Mouse (Mus musculus): Measurements from ENCODE around the gene Hipk1. TPM values are rescaled to one million over a fixed set of nuclear protein-coding genes. Genes with fewer than 3 reads are reported as not detected.
A peak's percentile ranks its signal among the peaks of the same experiment; 100 is the strongest.

The Hipk1 gene
- polyA plus RNA-seq, 1 experiment from 2014 or later = 9.8 TPM

GRCm38 (mm10) chr3:103779183-103779582, 12.2 kb downstream of the Hipk1 start:
- ATAC-seq (replicated peaks; ENCODE audit: low FRiP score, low read depth) (no peak), DNase-seq (ENCODE audit: low spot score) (no peak)
- Histone ChIP-seq H3K36me3 (ENCODE audit: insufficient read depth, low read length) (peaks cover 13% of the 10 kb centered on the region), H3K9ac (ENCODE audit: low read depth, low read length) (no peak overlapping the region), H3K4me2 (ENCODE audit: low read length) (no peak overlapping the region), H3K4me3 (replicated peaks; ENCODE audit: low read depth, low read length) (no peak overlapping the region), H3K27ac (no peak overlapping the region), H3K27me3 (ENCODE audit: insufficient read depth, low read length) (no peaks in the 10 kb centered on the region), H3K4me1 (replicated peaks; ENCODE audit: insufficient read depth, low read length) (no peaks in the 10 kb centered on the region), H3K9me3 (replicated peaks; ENCODE audit: low read length) (no peaks in the 10 kb centered on the region)
- 88% methylated on average over 7 of the region's 7 CpGs for WGBS
- no peak for TF ChIP-seq CTCF (IDR thresholded peaks at IDR 0.05; ENCODE audit: low read depth)

DNA sequence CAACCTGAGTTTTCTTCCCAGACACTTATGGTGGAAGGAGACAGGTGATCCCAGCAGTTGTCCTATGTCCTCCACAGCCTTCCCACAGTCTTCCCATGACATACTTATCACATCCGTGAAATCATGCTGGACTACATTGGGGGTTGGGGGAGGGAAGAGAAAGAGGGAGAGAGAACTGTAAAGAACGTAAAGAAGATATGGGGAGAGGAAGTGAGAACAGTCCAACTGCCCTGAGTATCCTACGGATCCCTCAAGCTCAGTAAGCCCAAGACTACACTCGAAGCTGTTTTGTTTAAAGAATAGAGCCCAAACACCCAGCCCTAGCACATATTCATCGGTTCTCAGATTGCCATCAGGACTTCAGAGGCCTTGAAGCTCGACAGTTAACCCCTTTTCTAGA, 12.7 kb downstream of the Hipk1 start:
- 84% methylated on average over 6 of the region's 6 CpGs for WGBS

GRCm38 (mm10) chr3:103777940-103778339, 13.4 kb downstream of the Hipk1 start:
- Histone ChIP-seq H3K36me3 (ENCODE audit: insufficient read depth, low read length) (peaks cover 13% of the 10 kb centered on the region), H3K9me3 (replicated peaks; ENCODE audit: low read length) (no peaks in the 10 kb centered on the region), H3K4me1 (replicated peaks; ENCODE audit: insufficient read depth, low read length) (peaks cover 6% of the 10 kb centered on the region; the same call in 1 of the 2 replicates), H3K4me2 (ENCODE audit: low read length) (no peak overlapping the region), H3K27ac (no peak overlapping the region), H3K9ac (ENCODE audit: low read depth, low read length) (no peak overlapping the region), H3K4me3 (replicated peaks; ENCODE audit: low read depth, low read length) (no peak overlapping the region), H3K27me3 (ENCODE audit: insufficient read depth, low read length) (no peaks in the 10 kb centered on the region)
- 87% methylated on average over 11 of the region's 11 CpGs for WGBS
- ATAC-seq (replicated peaks; ENCODE audit: low FRiP score, low read depth) = no peak
- no peak for TF ChIP-seq CTCF (IDR thresholded peaks at IDR 0.05; ENCODE audit: low read depth)
- no peak for DNase-seq (ENCODE audit: low spot score)

More for the DNA sequence above, 12.7 kb downstream of the Hipk1 start:
- Histone ChIP-seq H3K4me3 (replicated peaks; ENCODE audit: low read depth, low read length) (no peak overlapping the region), H3K9ac (ENCODE audit: low read depth, low read length) (no peak overlapping the region), H3K4me1 (replicated peaks; ENCODE audit: insufficient read depth, low read length) (0 out of 2 replicates have a peak, but pooled peaks cover under 1% of the 10 kb centered on the region), H3K36me3 (ENCODE audit: insufficient read depth, low read length) (peaks cover 13% of the 10 kb centered on the region), H3K4me2 (ENCODE audit: low read length) (no peak overlapping the region), H3K27ac (no peak overlapping the region), H3K27me3 (ENCODE audit: insufficient read depth, low read length) (no peaks in the 10 kb centered on the region), H3K9me3 (replicated peaks; ENCODE audit: low read length) (no peaks in the 10 kb centered on the region)
- TF ChIP-seq CTCF (IDR thresholded peaks at IDR 0.05; ENCODE audit: low read depth) = no peak
- DNase-seq (ENCODE audit: low spot score) (no peak), ATAC-seq (replicated peaks; ENCODE audit: low FRiP score, low read depth) (no peak)

GRCm38 (mm10) chr3:103774009-103774408, 17.4 kb downstream of the Hipk1 start:
- H3K27me3 ChIP-seq (ENCODE audit: insufficient read depth, low read length) = no peaks in the 10 kb centered on the region
- no peak overlapping the region for H3K9ac ChIP-seq (ENCODE audit: low read depth, low read length)
- H3K9me3 ChIP-seq (replicated peaks; ENCODE audit: low read length) = no peaks in the 10 kb centered on the region
- TF ChIP-seq CTCF (IDR thresholded peaks at IDR 0.05; ENCODE audit: low read depth) = no peak
- no peak overlapping the region for H3K27ac ChIP-seq
- H3K4me3 ChIP-seq (replicated peaks; ENCODE audit: low read depth, low read length) = no peak overlapping the region
- no peak overlapping the region for H3K4me2 ChIP-seq (ENCODE audit: low read length)
- WGBS = 81% methylated on average over 14 of the region's 15 CpGs
- peaks cover 19% of the 10 kb centered on the region; the same call in 1 of the 2 replicates for H3K4me1 ChIP-seq (replicated peaks; ENCODE audit: insufficient read depth, low read length)
- ATAC-seq (replicated peaks; ENCODE audit: low FRiP score, low read depth) (no peak), DNase-seq (ENCODE audit: low spot score) (no peak)
- H3K36me3 ChIP-seq (ENCODE audit: insufficient read depth, low read length) = peaks cover 13% of the 10 kb centered on the region

GRCm38 (mm10) chr3:103773508-103773907, 17.9 kb downstream of the Hipk1 start:
- Histone ChIP-seq H3K9ac (ENCODE audit: low read depth, low read length) (no peak overlapping the region), H3K4me3 (replicated peaks; ENCODE audit: low read depth, low read length) (no peak overlapping the region), H3K27ac (peak overlapping the region; percentile 68), H3K4me1 (replicated peaks; ENCODE audit: insufficient read depth, low read length) (peaks cover 19% of the 10 kb centered on the region; the same call in 1 of the 2 replicates), H3K36me3 (ENCODE audit: insufficient read depth, low read length) (peaks cover 17% of the 10 kb centered on the region), H3K9me3 (replicated peaks; ENCODE audit: low read length) (no peaks in the 10 kb centered on the region), H3K4me2 (ENCODE audit: low read length) (no peak overlapping the region), H3K27me3 (ENCODE audit: insufficient read depth, low read length) (no peaks in the 10 kb centered on the region)
- TF ChIP-seq CTCF (IDR thresholded peaks at IDR 0.05; ENCODE audit: low read depth) = no peak
- ATAC-seq (replicated peaks; ENCODE audit: low FRiP score, low read depth) (no peak), DNase-seq (ENCODE audit: low spot score) (no peak)
- 77% methylated on average over 3 of the region's 3 CpGs for WGBS

- DNase-seq (ENCODE audit: low spot score) (peak; percentile 42), ATAC-seq (replicated peaks; ENCODE audit: low FRiP score, low read depth) (no peak)
- H3K36me3 ChIP-seq (ENCODE audit: insufficient read depth, low read length) = peaks cover 19% of the 10 kb centered on the region
- peaks cover 19% of the 10 kb centered on the region; the same call in 1 of the 2 replicates for H3K4me1 ChIP-seq (replicated peaks; ENCODE audit: insufficient read depth, low read length)
- no peak overlapping the region for H3K4me3 ChIP-seq (replicated peaks; ENCODE audit: low read depth, low read length)
- H3K9ac ChIP-seq (ENCODE audit: low read depth, low read length) = no peak overlapping the region
- H3K4me2 ChIP-seq (ENCODE audit: low read length) = no peak overlapping the region
- peak overlapping the region; percentile 68 for H3K27ac ChIP-seq
- no peak for TF ChIP-seq CTCF (IDR thresholded peaks at IDR 0.05; ENCODE audit: low read depth)
- no peaks in the 10 kb centered on the region for H3K27me3 ChIP-seq (ENCODE audit: insufficient read depth, low read length)
- WGBS = 34% methylated on average over 4 of the region's 4 CpGs
- H3K9me3 ChIP-seq (replicated peaks; ENCODE audit: low read length) = no peaks in the 10 kb centered on the region
Observed at GRCm38 (mm10) chr3:103772846-103773245, 18.5 kb downstream of the Hipk1 start.
